Mouse (Mus musculus) retina, embryonic 14.5 days (tissue): ENCODE results near the gene Cfp.

ENCODE experiments used
- DNase-seq: peaks from one replicate; pipeline ENCODE4 v3.0.0-alpha.2; 2015; ENCODE audit warnings: low spot score

Cfp gene

GRCm38 (mm10) chrX:20931364-20931763 lies at the start of gene Cfp:
TSS of gene Cfp (minus strand) at chrX:20931555.
- DNase-seq = no peak

GRCm38 (mm10) chrX:20980901-20981300 lies 49.5 kb upstream of the Cfp start:
- DNase-seq = no peak

GRCm38 (mm10) chrX:20961477-20962378 lies 30.4 kb upstream of the Cfp start, which contains the start of gene Uxt:
TSS of gene Uxt (minus strand) at chrX:20962017.
- DNase-seq = peak; percentile 90

GRCm38 (mm10) chrX:20950191-20950880 lies 19.0 kb upstream of the Cfp start, which contains the start of gene Elk1:
TSS of gene Elk1 (minus strand) at chrX:20950608.
- peak; percentile 85 for DNase-seq

GRCm38 (mm10) chrX:20946055-20946454 lies 14.7 kb upstream of the Cfp start:
- DNase-seq = peak; percentile 74

GRCm38 (mm10) chrX:20931963-20932362 lies 608 bp upstream of the Cfp start:
- DNase-seq = no peak

- DNase-seq = no peak
These were observed 1.5 kb downstream of the Cfp start for GRCm38 (mm10) chrX:20929859-20930258.

GRCm38 (mm10) chrX:20924976-20925375 lies 6.4 kb downstream of the Cfp start:
- DNase-seq = no peak

GRCm38 (mm10) chrX:20923506-20923905 lies 7.8 kb downstream of the Cfp start:
- DNase-seq = no peak

- DNase-seq = no peak
These were observed 10.0 kb downstream of the Cfp start for GRCm38 (mm10) chrX:20921366-20921765.

- DNase-seq = peak; percentile 77
These were observed 10.5 kb downstream of the Cfp start, which contains the start of gene Syn1 for GRCm38 (mm10) chrX:20920844-20921364. TSS of gene Syn1 (minus strand) at chrX:20921004.

- DNase-seq = peak; percentile 4
These were observed 11.0 kb downstream of the Cfp start for GRCm38 (mm10) chrX:20920249-20920843.

GRCm38 (mm10) chrX:20915075-20915474 lies 16.3 kb downstream of the Cfp start:
- DNase-seq = no peak

GRCm38 (mm10) chrX:20913726-20914125 lies 17.6 kb downstream of the Cfp start:
- no peak for DNase-seq

GRCm38 (mm10) chrX:20910074-20910473 lies 21.3 kb downstream of the Cfp start:
- DNase-seq = no peak
